In genomic region chr15:102516293-102516692, GRCm38 (mm10) we compare ENCODE assay signal across 8 mouse cellular contexts. TPM values are rescaled to one million over a fixed set of nuclear protein-coding genes. Genes with fewer than 3 reads are reported as not detected.
DNase-seq lines count a peak whose midpoint lies in the region; ATAC-seq and TF ChIP-seq lines count a peak whose summit lies in the region.

No protein-coding gene starts in this region.

- H3K79me2 ChIP-seq in macrophage (ENCODE audit: inconsistent target) = peaks cover 26% of the 10 kb centered on the region

- DNase-seq in lung, postnatal 0 days (ENCODE audit: low spot score) = no peak
- DNase-seq in lung, postnatal 14 days = no peak
- DNase-seq in cerebellum, adult 2 months = peak in 1 of 2 experiments; percentile 68
- DNase-seq in gastrocnemius, postnatal 36 days = no peak
- no peak for DNase-seq in frontal cortex, postnatal 10 days (ENCODE audit: low spot score in 2 of 2)

- TF ChIP-seq EP300 in lung, postnatal 0 days (IDR thresholded peaks at IDR 0.05) = no peak

- peak overlapping the region; percentile 43; the same call in 1 of the 2 replicates for H3K9ac ChIP-seq in lung, postnatal 0 days (replicated peaks; ENCODE audit: low read depth)
- peak overlapping the region; percentile 77 for H3K9ac ChIP-seq in heart, embryonic 16.5 days (ENCODE audit: low read length)

- H3K4me3 ChIP-seq in lung, postnatal 0 days (ENCODE audit: low read depth, low read length) = peak overlapping the region; percentile 60
- peak overlapping the region; percentile 92 for H3K4me3 ChIP-seq in cerebellum, adult 2 months (replicated peaks; ENCODE audit: insufficient read depth, low read depth, low read length)
- peak overlapping the region; percentile 74 for H3K4me3 ChIP-seq in heart, embryonic 16.5 days (ENCODE audit: low read length)
- H3K4me3 ChIP-seq in macrophage (ENCODE audit: inconsistent target) = peak overlapping the region; percentile 80

- H3K4me2 ChIP-seq in lung, postnatal 0 days (replicated peaks; ENCODE audit: low read depth, low read length) = peak overlapping the region; percentile 88
- H3K4me2 ChIP-seq in heart, embryonic 16.5 days (ENCODE audit: low read depth, low read length) = peak overlapping the region; percentile 95

- no peaks in the 10 kb centered on the region for H3K36me3 ChIP-seq in lung, postnatal 0 days (ENCODE audit: insufficient read depth, low read length)
- H3K36me3 ChIP-seq in heart, embryonic 16.5 days (ENCODE audit: control insufficient read depth, insufficient read depth) = peaks cover 2% of the 10 kb centered on the region; the same call in 1 of the 2 replicates
- H3K36me3 ChIP-seq in macrophage (ENCODE audit: inconsistent target) = no peaks in the 10 kb centered on the region

- WGBS in lung, postnatal 0 days = 2% methylated on average over 9 of the region's 12 CpGs
- WGBS in cerebellum, adult 2 months = under 1% methylated on average over 12 of the region's 12 CpGs
- 6% methylated on average over 12 of the region's 12 CpGs for WGBS in heart, embryonic 16.5 days
- WGBS in macrophage (ENCODE audit: missing documents) = 13% methylated on average over 12 of the region's 12 CpGs

- TF ChIP-seq POLR2A in cerebellum, adult 2 months (IDR thresholded peaks at IDR 0.05; ENCODE audit: borderline replicate concordance, insufficient read depth, low read length) = no peak

- 0 out of 2 replicates have a peak overlapping the region, but pooled peaks have one; percentile 75 for H3K27ac ChIP-seq in lung, postnatal 0 days (ENCODE audit: low read length)
- H3K27ac ChIP-seq in cerebellum, adult 2 months (ENCODE audit: insufficient read depth, low read length) = peak overlapping the region; percentile 69
- no peak overlapping the region for H3K27ac ChIP-seq in heart, embryonic 16.5 days (ENCODE audit: low read length)
- no peak overlapping the region for H3K27ac ChIP-seq in macrophage

- H3K4me1 ChIP-seq in lung, postnatal 0 days (ENCODE audit: insufficient read depth, low read depth, low read length) = no peaks in the 10 kb centered on the region
- H3K4me1 ChIP-seq in cerebellum, adult 2 months (ENCODE audit: control insufficient read depth, insufficient read depth, low read length) = peaks cover 23% of the 10 kb centered on the region; the same call in 1 of the 2 replicates
- peaks cover 30% of the 10 kb centered on the region for H3K4me1 ChIP-seq in heart, embryonic 16.5 days (ENCODE audit: control insufficient read depth, insufficient read depth, low read length)

- no peaks in the 10 kb centered on the region for H3K27me3 ChIP-seq in lung, postnatal 0 days (replicated peaks; ENCODE audit: insufficient read depth, low read length)
- no peaks in the 10 kb centered on the region for H3K27me3 ChIP-seq in cerebellum, adult 2 months (ENCODE audit: control insufficient read depth, insufficient read depth, low read length)
- no peaks in the 10 kb centered on the region for H3K27me3 ChIP-seq in heart, embryonic 16.5 days (ENCODE audit: control insufficient read depth, insufficient read depth, low read length)

- no peak for ATAC-seq in lung, postnatal 0 days
- no peak for ATAC-seq in heart, embryonic 16.5 days (replicated peaks; ENCODE audit: extremely low read depth, insufficient read depth, low FRiP score)
- ATAC-seq in erythroid progenitor cell, adult 5-6 weeks (replicated peaks; ENCODE audit: low FRiP score, poor library complexity, severe bottlenecking) = no peak

- H3K9me3 ChIP-seq in lung, postnatal 0 days (ENCODE audit: low read length) = no peaks in the 10 kb centered on the region
- H3K9me3 ChIP-seq in heart, embryonic 16.5 days (replicated peaks; ENCODE audit: control insufficient read depth, low read length) = no peaks in the 10 kb centered on the region

- no peak; the same call in 1 of the 2 replicates for TF ChIP-seq CTCF in lung, postnatal 0 days (IDR thresholded peaks at IDR 0.05)
- 0 out of 2 replicates have a peak, but pooled peaks have one; percentile 1 for TF ChIP-seq CTCF in cerebellum, adult 2 months (IDR thresholded peaks at IDR 0.05; ENCODE audit: borderline replicate concordance, insufficient read depth, low read depth, low read length)

- intact Hi-C loops in gastrocnemius, postnatal 36 days (cut with DNase I) = no loop called here

RNA-seq across cellular contexts. Expression of gene Map3k12, which starts 0.6 kb away (rescaled TPM):
- polyA plus RNA-seq in lung, postnatal 0 days (2015; fragmentation: Nextera tagmentation; extraction: Ambion mirVana) = 4.2 and 4.9 TPM in 2 replicates
- polyA plus RNA-seq in cerebellum, adult 2 months (2012; rRNA removed) = 130 and 149 TPM in 2 replicates
- 10.3 and 11.3 TPM in 2 replicates for polyA plus RNA-seq in heart, embryonic 16.5 days (2015; fragmentation: Nextera tagmentation; extraction: Ambion mirVana)
- total RNA-seq in macrophage (2018; cell fraction: chromatin; rRNA removed) = 10 to 100 TPM in 17 of 26 experiments, 1 to 10 TPM in 9; 1.8 to 34.0 (median 13.6) TPM
- 1 to 10 TPM; 1.7 to 7.0 (median 5.0) TPM for total RNA-seq in macrophage (2018; cell fraction: cytosol; rRNA removed)
- 10 to 100 TPM in 11 of 26 experiments, 1 to 10 TPM in 15; 2.0 to 26.8 (median 9.3) TPM for total RNA-seq in macrophage (2018; cell fraction: nucleus; rRNA removed)
- 4.7 to 7.1 TPM (median 5.2 TPM) in 3 replicates for polyA plus RNA-seq in macrophage (2018)
- total RNA-seq in erythroid progenitor cell, adult 5-6 weeks (2015; ENCODE audit: low replicate concordance) = 0.72 TPM in 1 of 2 replicates, not detected in the other
- total RNA-seq in erythroid progenitor cell, adult 5-6 weeks (2017; ENCODE audit: low replicate concordance) = 2.6 TPM in 1 of 2 replicates, not detected in the other
- 1 to 10 TPM; 1.6 to 1.9 TPM for total RNA-seq in gastrocnemius, postnatal 36 days (2021)

RNA-seq across cellular contexts. Expression of gene Tarbp2, which starts 1.7 kb away (rescaled TPM):
- 35.2 and 42.8 TPM in 2 replicates for polyA plus RNA-seq in lung, postnatal 0 days (2015; fragmentation: Nextera tagmentation; extraction: Ambion mirVana)
- polyA plus RNA-seq in cerebellum, adult 2 months (2012; rRNA removed) = 121 and 131 TPM in 2 replicates
- polyA plus RNA-seq in heart, embryonic 16.5 days (2015; fragmentation: Nextera tagmentation; extraction: Ambion mirVana) = 88.1 and 95.1 TPM in 2 replicates
- 100 to 1,000 TPM in 6 of 26 experiments, 10 to 100 TPM in 20; 28.2 to 117 (median 78.1) TPM for total RNA-seq in macrophage (2018; cell fraction: chromatin; rRNA removed)
- 10 to 100 TPM; 16.6 to 35.0 (median 25.0) TPM for total RNA-seq in macrophage (2018; cell fraction: cytosol; rRNA removed)
- 10 to 100 TPM; 32.4 to 69.6 (median 49.7) TPM for total RNA-seq in macrophage (2018; cell fraction: nucleus; rRNA removed)
- polyA plus RNA-seq in macrophage (2018) = 12.9 to 30.0 TPM (median 24.7 TPM) in 3 replicates
- 11.5 and 19.7 TPM in 2 replicates for total RNA-seq in erythroid progenitor cell, adult 5-6 weeks (2015; ENCODE audit: low replicate concordance)
- 11.9 and 20.4 TPM in 2 replicates for total RNA-seq in erythroid progenitor cell, adult 5-6 weeks (2017; ENCODE audit: low replicate concordance)
- total RNA-seq in gastrocnemius, postnatal 36 days (2021) = 10 to 100 TPM; 33.0 to 33.4 TPM

RNA-seq across cellular contexts. Expression of gene Npff, which starts 8.4 kb away (rescaled TPM):
- 3.7 and 4.2 TPM in 2 replicates for polyA plus RNA-seq in lung, postnatal 0 days (2015; fragmentation: Nextera tagmentation; extraction: Ambion mirVana)
- 8.5 and 10.4 TPM in 2 replicates for polyA plus RNA-seq in cerebellum, adult 2 months (2012; rRNA removed)
- 2.1 and 2.6 TPM in 2 replicates for polyA plus RNA-seq in heart, embryonic 16.5 days (2015; fragmentation: Nextera tagmentation; extraction: Ambion mirVana)
- total RNA-seq in macrophage (2018; cell fraction: chromatin; rRNA removed) = 10 to 100 TPM in 21 of 26 experiments, 1 to 10 TPM in 5; 2.7 to 23.6 (median 14.7) TPM
- total RNA-seq in macrophage (2018; cell fraction: cytosol; rRNA removed) = 1 to 10 TPM in 4 of 26 experiments, under 1 TPM in 13, not detected in 9; 0.22 to 1.8 (median 0.51) TPM
- total RNA-seq in macrophage (2018; cell fraction: nucleus; rRNA removed) = 10 to 100 TPM in 16 of 26 experiments, 1 to 10 TPM in 10; 2.9 to 26.2 (median 12.6) TPM
- 0.41 to 1.8 TPM (median 1.0 TPM) in 3 replicates for polyA plus RNA-seq in macrophage (2018)
- 9.2 and 12.6 TPM in 2 replicates for total RNA-seq in erythroid progenitor cell, adult 5-6 weeks (2015; ENCODE audit: low replicate concordance)
- total RNA-seq in erythroid progenitor cell, adult 5-6 weeks (2017; ENCODE audit: low replicate concordance) = 3.3 TPM in 1 of 2 replicates, not detected in the other
- total RNA-seq in gastrocnemius, postnatal 36 days (2021) = 1 to 10 TPM; 1.3 to 2.1 TPM

RNA-seq across cellular contexts. Expression of gene Gm10337, which starts 12.8 kb away (rescaled TPM):
- 2.0 TPM in 1 of 2 replicates, not detected in the other for polyA plus RNA-seq in lung, postnatal 0 days (2015; fragmentation: Nextera tagmentation; extraction: Ambion mirVana)
- not detected in 2 replicates for polyA plus RNA-seq in cerebellum, adult 2 months (2012; rRNA removed)
- 4.1 TPM in 1 of 2 replicates, not detected in the other for polyA plus RNA-seq in heart, embryonic 16.5 days (2015; fragmentation: Nextera tagmentation; extraction: Ambion mirVana)
- total RNA-seq in macrophage (2018; cell fraction: chromatin; rRNA removed) = not detected
- total RNA-seq in macrophage (2018; cell fraction: cytosol; rRNA removed) = not detected
- not detected for total RNA-seq in macrophage (2018; cell fraction: nucleus; rRNA removed)
- not detected in 3 replicates for polyA plus RNA-seq in macrophage (2018)
- total RNA-seq in erythroid progenitor cell, adult 5-6 weeks (2015; ENCODE audit: low replicate concordance) = not detected in 2 replicates
- total RNA-seq in erythroid progenitor cell, adult 5-6 weeks (2017; ENCODE audit: low replicate concordance) = not detected in 2 replicates
- total RNA-seq in gastrocnemius, postnatal 36 days (2021) = not detected

RNA-seq across cellular contexts. Expression of gene Pcbp2, which starts 46.0 kb away (rescaled TPM):
- polyA plus RNA-seq in lung, postnatal 0 days (2015; fragmentation: Nextera tagmentation; extraction: Ambion mirVana) = 154 and 157 TPM in 2 replicates
- 539 and 562 TPM in 2 replicates for polyA plus RNA-seq in cerebellum, adult 2 months (2012; rRNA removed)
- polyA plus RNA-seq in heart, embryonic 16.5 days (2015; fragmentation: Nextera tagmentation; extraction: Ambion mirVana) = 136 and 140 TPM in 2 replicates
- total RNA-seq in macrophage (2018; cell fraction: chromatin; rRNA removed) = 100 to 1,000 TPM; 282 to 698 (median 421) TPM
- total RNA-seq in macrophage (2018; cell fraction: cytosol; rRNA removed) = 100 to 1,000 TPM; 519 to 726 (median 593) TPM
- total RNA-seq in macrophage (2018; cell fraction: nucleus; rRNA removed) = 100 to 1,000 TPM; 274 to 476 (median 355) TPM
- polyA plus RNA-seq in macrophage (2018) = 469 to 548 TPM (median 534 TPM) in 3 replicates
- 405 and 484 TPM in 2 replicates for total RNA-seq in erythroid progenitor cell, adult 5-6 weeks (2015; ENCODE audit: low replicate concordance)
- 185 and 238 TPM in 2 replicates for total RNA-seq in erythroid progenitor cell, adult 5-6 weeks (2017; ENCODE audit: low replicate concordance)
- 100 to 1,000 TPM; 350 to 411 TPM for total RNA-seq in gastrocnemius, postnatal 36 days (2021)

Comparison
In these comparisons a context has a peak if more than half of its experiments do, and no peak if none do; other contexts are left out.
1. H3K27ac ChIP-seq: peak in lung, postnatal 0 days (single experiment) and cerebellum, adult 2 months (single experiment); none in heart, embryonic 16.5 days (single experiment) and macrophage (single experiment).
2. RNA of gene Map3k12, which starts 0.6 kb away (polyA plus RNA-seq): 130 to 149 TPM in cerebellum, adult 2 months; 10.3 to 11.3 TPM in heart, embryonic 16.5 days, 4.7 to 7.1 TPM in macrophage and 4.2 to 4.9 TPM in lung, postnatal 0 days; every median in the first group is over 10 times any median in the second.
3. Peak in every context shown above with its lines, with median percentiles within 50 percentile points of each other: H3K4me3 ChIP-seq.